Mouse (Mus musculus): ENCODE results near the gene Clasp1. TPM values are rescaled to one million over a fixed set of nuclear protein-coding genes. Genes with fewer than 3 reads are reported as not detected.

Gene Clasp1
- total RNA-seq, 2 experiments from 2014 or later: 45.3 to 47.4 TPM

GRCm38 (mm10) chr1:118402556-118402955 lies 13.7 kb downstream of the Clasp1 start:
- peak; percentile 32 for DNase-seq (ENCODE audit: low spot score)

GRCm38 (mm10) chr1:118402966-118403365 lies 14.1 kb downstream of the Clasp1 start:
- DNase-seq (ENCODE audit: low spot score): no peak

GRCm38 (mm10) chr1:118403440-118403839 lies 14.6 kb downstream of the Clasp1 start:
- no peak for DNase-seq (ENCODE audit: low spot score)

- peak; percentile 40 for DNase-seq (ENCODE audit: low spot score)
These were observed 18.9 kb downstream of the Clasp1 start for GRCm38 (mm10) chr1:118407586-118408250.

GRCm38 (mm10) chr1:118409249-118409648 lies 20.4 kb downstream of the Clasp1 start:
- DNase-seq (ENCODE audit: low spot score): no peak

- no peak for DNase-seq (ENCODE audit: low spot score)
These were observed 22.0 kb downstream of the Clasp1 start for GRCm38 (mm10) chr1:118410824-118411223.

- no peak for DNase-seq (ENCODE audit: low spot score)
These were observed 24.3 kb downstream of the Clasp1 start for GRCm38 (mm10) chr1:118413169-118413568.

GRCm38 (mm10) chr1:118417047-118417730 lies 28.3 kb downstream of the Clasp1 start:
- peak; percentile 61 for DNase-seq (ENCODE audit: low spot score)

- no peak for DNase-seq (ENCODE audit: low spot score)
These were observed 30.5 kb downstream of the Clasp1 start for GRCm38 (mm10) chr1:118419399-118419798.

GRCm38 (mm10) chr1:118421149-118421548 lies 32.3 kb downstream of the Clasp1 start:
- DNase-seq (ENCODE audit: low spot score): no peak

- DNase-seq (ENCODE audit: low spot score): no peak
These were observed 34.0 kb downstream of the Clasp1 start for GRCm38 (mm10) chr1:118422812-118423211.

GRCm38 (mm10) chr1:118425982-118426381 lies 37.1 kb downstream of the Clasp1 start:
- no peak for DNase-seq (ENCODE audit: low spot score)

- no peak for DNase-seq (ENCODE audit: low spot score)
These were observed 39.7 kb downstream of the Clasp1 start for GRCm38 (mm10) chr1:118428354-118429084.

GRCm38 (mm10) chr1:118431548-118431947 lies 42.7 kb downstream of the Clasp1 start:
- no peak for DNase-seq (ENCODE audit: low spot score)

GRCm38 (mm10) chr1:118435001-118435473 lies 46.2 kb downstream of the Clasp1 start:
- no peak for DNase-seq (ENCODE audit: low spot score)

GRCm38 (mm10) chr1:118437856-118438255 lies 49.0 kb downstream of the Clasp1 start:
- no peak for DNase-seq (ENCODE audit: low spot score)

- no peak for DNase-seq (ENCODE audit: low spot score)
These were observed 49.5 kb downstream of the Clasp1 start for GRCm38 (mm10) chr1:118438332-118438731.

GRCm38 (mm10) chr1:118440547-118440946 lies 51.7 kb downstream of the Clasp1 start:
- no peak for DNase-seq (ENCODE audit: low spot score)

GRCm38 (mm10) chr1:118444420-118444819 lies 55.6 kb downstream of the Clasp1 start:
- DNase-seq (ENCODE audit: low spot score): no peak

GRCm38 (mm10) chr1:118444988-118445387 lies 56.1 kb downstream of the Clasp1 start:
- DNase-seq (ENCODE audit: low spot score): peak; percentile 60

- DNase-seq (ENCODE audit: low spot score): peak; percentile 57
These were observed 56.6 kb downstream of the Clasp1 start for GRCm38 (mm10) chr1:118445441-118445840.

GRCm38 (mm10) chr1:118446006-118446405 lies 57.1 kb downstream of the Clasp1 start:
- no peak for DNase-seq (ENCODE audit: low spot score)
